Mouse (Mus musculus) kidney, adult 18-20 months (tissue): ENCODE measurements at regions not wholly inside any gene's neighbourhood (a gene's known extent, or its start where the extent isn't known, plus 50 kb on each side); places are given as distances from the start of the nearest gene placed in this dataset.
"Not testable (repeated sequence)": the region's sequence is repeated elsewhere in the genome, so short reads cannot be mapped to it uniquely, and the experiment has no call there.

Source experiments
- DNase-seq: peaks from one replicate; pipeline ENCODE4 v3.0.0; 2021

GRCm38 (mm10) chr10:118052042-118052441, 89.6 kb upstream of the Mdm1 start:
- DNase-seq: no peak

- DNase-seq: no peak
Measured at GRCm38 (mm10) chr10:118052477-118052876, 89.1 kb upstream of the Mdm1 start.

- DNase-seq: no peak
Measured at GRCm38 (mm10) chr10:118053037-118053436, 88.6 kb upstream of the Mdm1 start.

GRCm38 (mm10) chr10:118056789-118057271, 84.8 kb upstream of the Mdm1 start:
- no peak for DNase-seq

- DNase-seq: no peak
Measured at GRCm38 (mm10) chr10:118057516-118057915, 84.1 kb upstream of the Mdm1 start.

GRCm38 (mm10) chr10:118064816-118065216, 76.8 kb upstream of the Mdm1 start:
- no peak for DNase-seq

- DNase-seq: not testable (repeated sequence)
Measured at GRCm38 (mm10) chr10:118076341-118076740, 65.3 kb upstream of the Mdm1 start.

GRCm38 (mm10) chr10:118081636-118082166, 59.9 kb upstream of the Mdm1 start:
- DNase-seq: no peak

GRCm38 (mm10) chr10:118083035-118083720, 58.4 kb upstream of the Mdm1 start:
- no peak for DNase-seq

- no peak for DNase-seq
Measured at GRCm38 (mm10) chr10:118083721-118084075, 57.9 kb upstream of the Mdm1 start.

- no peak for DNase-seq
Measured at GRCm38 (mm10) chr10:118085046-118085983, 56.3 kb upstream of the Mdm1 start.

- no peak for DNase-seq
Measured at GRCm38 (mm10) chr10:118087570-118088340, 53.9 kb upstream of the Mdm1 start.

GRCm38 (mm10) chr10:118088499-118088898, 53.1 kb upstream of the Mdm1 start:
- no peak for DNase-seq

GRCm38 (mm10) chr10:118089879-118090278, 51.7 kb upstream of the Mdm1 start:
- no peak for DNase-seq

GRCm38 (mm10) chr10:118091476-118091875, 50.1 kb upstream of the Mdm1 start:
- DNase-seq: no peak
